Mouse (Mus musculus): ENCODE data around the gene Khdc4.

- TF ChIP-seq TAL1 (IDR thresholded peaks at IDR 0.05; ENCODE audit: low read length) (no peak), GATA1 (IDR thresholded peaks at IDR 0.05; ENCODE audit: low read length) (no peak)
Measured at GRCm38 (mm10) chr3:88664095-88664494, 21.5 kb upstream of the Khdc4 start.

All from erythroblast, embryonic 14.5 days (primary cell).